Mouse (Mus musculus) natural killer cell, adult 2 months (primary cell): Measurements from ENCODE around the gene Tiam1.

Source experiments
- DNase-seq, 2 experiments: peaks; one replicate each; pipeline ENCODE4 v3.0.0; 2022; ENCODE audit warnings: low spot score in 2 of 2

Tiam1 gene

GRCm38 (mm10) chr16:90143416-90143759 is 181 bp downstream of the Tiam1 start:
- no peak for DNase-seq

- DNase-seq = peak in 1 of 2 experiments; percentile 10
Measured at GRCm38 (mm10) chr16:90142574-90143415, 774 bp downstream of the Tiam1 start.

- DNase-seq = no peak
Measured at GRCm38 (mm10) chr16:90142247-90142573, 1.4 kb downstream of the Tiam1 start.

GRCm38 (mm10) chr16:90141556-90141955 is 2.0 kb downstream of the Tiam1 start:
- no peak for DNase-seq

- no peak for DNase-seq
Measured at GRCm38 (mm10) chr16:90140571-90140970, 3.0 kb downstream of the Tiam1 start.

GRCm38 (mm10) chr16:90139696-90140095 is 3.9 kb downstream of the Tiam1 start:
- DNase-seq = no peak

GRCm38 (mm10) chr16:90138151-90138550 is 5.4 kb downstream of the Tiam1 start:
- DNase-seq = no peak

- no peak for DNase-seq
Measured at GRCm38 (mm10) chr16:90137175-90137574, 6.4 kb downstream of the Tiam1 start.

GRCm38 (mm10) chr16:90135580-90135979 is 8.0 kb downstream of the Tiam1 start:
- DNase-seq = no peak

GRCm38 (mm10) chr16:90134351-90134750 is 9.2 kb downstream of the Tiam1 start:
- DNase-seq = no peak

GRCm38 (mm10) chr16:90132816-90133215 is 10.8 kb downstream of the Tiam1 start:
- DNase-seq = no peak

GRCm38 (mm10) chr16:90132331-90132730 is 11.2 kb downstream of the Tiam1 start:
- no peak for DNase-seq

- no peak for DNase-seq
Measured at GRCm38 (mm10) chr16:90128817-90129587, 14.6 kb downstream of the Tiam1 start.

GRCm38 (mm10) chr16:90128361-90128760 is 15.2 kb downstream of the Tiam1 start:
- DNase-seq = no peak

GRCm38 (mm10) chr16:90125318-90126314 is 18.0 kb downstream of the Tiam1 start:
- no peak for DNase-seq

GRCm38 (mm10) chr16:90123091-90123490 is 20.5 kb downstream of the Tiam1 start:
- DNase-seq = no peak

- no peak for DNase-seq
Measured at GRCm38 (mm10) chr16:90122439-90122838, 21.1 kb downstream of the Tiam1 start.

- no peak for DNase-seq
Measured at GRCm38 (mm10) chr16:90121799-90122198, 21.8 kb downstream of the Tiam1 start.

GRCm38 (mm10) chr16:90119969-90120368 is 23.6 kb downstream of the Tiam1 start:
- DNase-seq = no peak

GRCm38 (mm10) chr16:90116637-90117182 is 26.9 kb downstream of the Tiam1 start:
- no peak for DNase-seq

- peak in 1 of 2 experiments; percentile 11 for DNase-seq
Measured at GRCm38 (mm10) chr16:90112577-90113155, 30.9 kb downstream of the Tiam1 start.
